Mouse (Mus musculus) embryonic facial prominence, embryonic 10.5 days (tissue): ENCODE data around the gene C1qbp. TPM values are rescaled to one million over a fixed set of nuclear protein-coding genes. Genes with fewer than 3 reads are reported as not detected.

Experiments used
- DNase-seq: peaks from one replicate; pipeline ENCODE4 v3.0.0-alpha.2; 2017; ENCODE audit warnings: low spot score
- H3K27ac ChIP-seq: fragments of 300-500 bp; sonication (generic); replicated peaks from 2 replicates; pipeline ENCODE4 v1.5.1; 2016; ENCODE audit warnings: mild to moderate bottlenecking
- H3K27me3 ChIP-seq: fragments of 300-500 bp; sonication (generic); replicated peaks from 2 replicates; pipeline ENCODE4 v1.6.1; 2016; ENCODE audit warnings: low read depth, mild to moderate bottlenecking; ENCODE audit not compliant: poor library complexity, severe bottlenecking
- H3K36me3 ChIP-seq: fragments of 300-500 bp; sonication (generic); replicated peaks from 2 replicates; pipeline ENCODE4 v1.6.1; 2016; ENCODE audit warnings: mild to moderate bottlenecking, moderate library complexity
- H3K4me1 ChIP-seq: fragments of 300-500 bp; sonication (generic); 2 replicates; pipeline ENCODE4 v1.6.1; 2016
- H3K4me3 ChIP-seq: fragments of 300-500 bp; sonication (generic); 2 replicates; pipeline ENCODE4 v1.5.1; 2016; ENCODE audit warnings: mild to moderate bottlenecking, moderate library complexity
- H3K9me3 ChIP-seq: fragments of 300-500 bp; sonication (generic); 2 replicates; pipeline ENCODE4 v1.6.1; 2016; ENCODE audit warnings: mild to moderate bottlenecking
- WGBS: fragments of 180-500 bp; shearing (Covaris S2); methylation state at CpG from one replicate; pipeline ENCODE4 v1.1.7; 2016; 5-methylcytosine and 5-hydroxymethylcytosine counted together
- polyA plus RNA-seq: library from polyadenylated mRNA; unstranded; fragments of >200 nt; fragmentation: Nextera tagmentation; extraction: Ambion mirVana; gene quantifications from 2 replicates; pipeline ENCODE4 v1.2.1, GENCODE M21; 2016

The C1qbp gene
- polyA plus RNA-seq, 1 experiment from 2014 or later, result 346 TPM

DNA sequence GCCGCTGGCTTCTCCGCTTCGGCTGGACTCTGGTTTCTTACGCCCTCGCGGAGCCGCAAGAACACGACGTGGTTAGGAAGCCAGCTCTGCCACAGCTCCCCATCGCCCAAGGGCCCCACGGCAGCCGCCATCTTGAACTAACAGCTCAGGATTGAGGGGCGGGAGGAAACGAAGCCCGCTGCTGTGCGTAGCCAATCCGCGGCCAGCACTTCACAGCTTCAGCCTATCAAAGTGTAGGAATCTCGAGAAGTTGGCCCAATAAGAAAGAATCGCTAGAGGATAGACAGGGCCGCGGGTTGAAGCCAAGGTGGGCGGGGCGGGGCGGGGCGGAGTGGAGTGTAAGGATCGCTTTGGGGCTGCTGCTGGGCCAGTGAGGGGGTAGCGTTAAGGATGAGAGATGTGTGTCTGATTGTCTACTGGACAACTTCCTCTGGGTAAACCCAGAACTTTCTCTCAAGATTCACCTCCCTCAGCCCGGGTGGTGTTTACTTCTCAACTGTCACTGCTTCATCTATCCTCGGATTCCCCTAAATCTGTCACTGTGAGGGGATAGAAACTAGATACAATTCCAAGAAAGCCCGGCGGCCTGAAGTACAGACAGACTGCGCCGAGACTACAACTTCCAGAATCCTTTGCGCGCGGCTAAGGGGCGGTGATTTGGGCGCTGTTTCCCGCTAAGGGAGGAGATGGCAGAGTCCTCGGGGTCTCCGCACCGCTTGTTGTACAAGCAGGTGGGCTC, 12.8 kb downstream of the C1qbp start, which contains the start of the genes Nup88 and Rpain:
Gene Nup88, minus strand, starts transcription at position 153 of the 739 bp plus-strand sequence.
Gene Rpain, plus strand, starts transcription at position 393 of the 739 bp plus-strand sequence.
- Histone ChIP-seq H3K4me1 (peaks cover 21% of the 10 kb centered on the region), H3K4me3 (peak within 1 kb of the TSS; percentile 92), H3K27me3 (no peaks in the 10 kb centered on the region), H3K36me3 (peaks cover 53% of the 10 kb centered on the region), H3K9me3 (no peaks in the 10 kb centered on the region), H3K27ac (peak within 1 kb of the TSS; percentile 96)
- under 1% methylated on average over 43 of the region's 43 CpGs for WGBS
- peak; percentile 97 for DNase-seq

DNA sequence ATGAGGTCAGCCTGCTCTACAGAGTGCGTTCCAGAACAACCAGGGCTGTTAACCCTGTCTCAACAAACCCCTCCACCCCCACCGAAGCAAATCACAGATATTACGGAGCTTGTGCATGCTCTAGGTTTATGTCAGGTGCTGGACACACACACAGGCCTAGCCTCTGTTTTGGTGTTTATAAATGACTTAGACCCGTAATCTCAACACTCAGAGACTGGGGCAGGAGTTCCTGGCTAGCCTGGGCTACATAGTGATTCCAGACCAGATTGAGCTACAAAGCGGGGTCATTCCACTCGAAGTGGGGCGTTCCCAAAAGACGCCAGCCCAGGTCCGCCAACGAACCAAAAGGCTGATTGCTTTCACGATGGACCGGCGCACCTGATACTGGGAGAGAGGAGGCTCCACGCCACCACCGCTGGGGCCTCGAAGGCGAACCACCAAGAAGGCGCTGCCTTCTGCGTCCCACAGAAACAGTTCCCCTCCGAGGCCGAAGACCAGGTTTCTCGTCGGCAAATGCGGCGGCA, 13.5 kb downstream of the C1qbp start:
- Histone ChIP-seq H3K27me3 (no peaks in the 10 kb centered on the region), H3K36me3 (peaks cover 53% of the 10 kb centered on the region), H3K4me1 (peaks cover 21% of the 10 kb centered on the region), H3K9me3 (no peaks in the 10 kb centered on the region), H3K4me3 (peak overlapping the region; percentile 92), H3K27ac (peak overlapping the region; percentile 96)
- DNase-seq, result no peak
- WGBS, result under 1% methylated on average over 25 of the region's 25 CpGs

DNA sequence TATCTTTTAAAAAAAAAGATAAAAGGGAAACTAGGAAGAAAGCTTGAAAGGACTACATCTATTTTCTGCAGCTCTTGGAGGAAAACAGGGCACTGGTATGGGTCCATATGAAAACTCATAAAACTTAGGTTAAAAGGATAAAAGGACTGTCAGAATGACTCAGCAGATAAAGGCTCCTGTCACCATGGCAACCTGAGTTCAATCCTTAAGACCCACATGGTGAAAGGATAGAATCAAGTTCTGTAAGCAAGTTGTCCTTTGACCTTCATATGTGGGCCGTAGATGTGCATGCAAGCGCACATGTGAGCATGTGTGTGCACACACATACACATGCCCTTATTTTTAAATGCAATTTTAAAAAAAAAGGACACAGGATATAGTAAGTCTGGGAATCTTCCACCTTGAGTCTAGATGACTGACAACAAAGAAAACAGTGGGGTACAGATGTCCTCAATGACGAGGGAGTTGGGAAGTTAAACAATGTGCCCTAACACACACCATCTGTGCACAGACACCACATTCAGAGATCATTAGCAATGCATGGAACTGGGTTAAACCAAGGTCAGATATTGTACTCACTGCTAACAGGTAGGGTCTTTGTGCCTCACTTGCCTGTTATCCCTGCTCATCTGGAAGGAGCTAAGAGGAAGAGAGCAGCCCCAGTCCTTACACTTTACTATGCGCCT, 18.5 kb downstream of the C1qbp start:
- WGBS, result 83% methylated on average over 4 of the region's 4 CpGs
- H3K27me3 ChIP-seq, result no peaks in the 10 kb centered on the region
- no peak overlapping the region for H3K4me3 ChIP-seq
- DNase-seq, result no peak
- peaks cover 13% of the 10 kb centered on the region for H3K4me1 ChIP-seq
- no peaks in the 10 kb centered on the region for H3K9me3 ChIP-seq
- peaks cover 79% of the 10 kb centered on the region for H3K36me3 ChIP-seq
- H3K27ac ChIP-seq, result no peak overlapping the region

DNA sequence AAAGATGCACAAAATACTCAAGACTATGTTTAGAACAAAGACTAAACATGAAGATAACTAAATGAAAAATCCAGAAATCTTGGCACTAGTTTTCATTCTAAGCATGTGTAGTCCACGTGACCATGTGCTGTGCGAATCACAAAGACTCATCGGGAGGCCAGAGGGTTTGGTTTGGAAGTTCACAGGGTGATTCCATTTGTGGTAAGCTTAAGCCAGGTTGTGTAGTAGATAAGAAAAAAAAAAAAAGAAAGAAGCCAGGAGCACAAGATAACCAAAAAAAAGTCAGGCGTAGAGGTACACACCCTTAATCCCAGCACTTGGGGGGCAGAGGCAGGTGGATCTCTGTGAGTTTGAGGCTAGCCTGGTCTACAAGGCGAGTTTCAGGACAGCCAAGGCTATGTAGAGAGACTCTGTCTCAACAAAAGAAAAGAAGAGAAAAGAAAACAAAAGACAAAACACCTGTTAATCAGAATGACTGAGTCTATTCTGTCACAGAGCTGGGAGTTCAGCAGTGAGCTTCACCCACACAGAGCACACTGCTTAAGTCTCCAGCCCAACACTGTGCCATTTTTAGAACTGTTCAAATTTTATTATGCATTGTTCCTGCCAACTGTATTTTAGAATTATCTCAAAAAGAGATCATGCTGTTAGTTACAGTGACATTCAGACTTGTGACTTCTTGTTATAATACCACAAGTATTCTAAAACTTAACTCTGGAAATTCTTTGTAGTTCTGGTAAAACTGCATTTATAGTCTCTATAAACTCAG, 21.9 kb downstream of the C1qbp start:
- Histone ChIP-seq H3K27me3 (no peaks in the 10 kb centered on the region), H3K4me1 (no peaks in the 10 kb centered on the region), H3K9me3 (no peaks in the 10 kb centered on the region), H3K27ac (no peak overlapping the region), H3K36me3 (peaks cover 99% of the 10 kb centered on the region), H3K4me3 (no peak overlapping the region)
- no peak for DNase-seq
- 90% methylated on average over 5 of the region's 5 CpGs for WGBS

DNA sequence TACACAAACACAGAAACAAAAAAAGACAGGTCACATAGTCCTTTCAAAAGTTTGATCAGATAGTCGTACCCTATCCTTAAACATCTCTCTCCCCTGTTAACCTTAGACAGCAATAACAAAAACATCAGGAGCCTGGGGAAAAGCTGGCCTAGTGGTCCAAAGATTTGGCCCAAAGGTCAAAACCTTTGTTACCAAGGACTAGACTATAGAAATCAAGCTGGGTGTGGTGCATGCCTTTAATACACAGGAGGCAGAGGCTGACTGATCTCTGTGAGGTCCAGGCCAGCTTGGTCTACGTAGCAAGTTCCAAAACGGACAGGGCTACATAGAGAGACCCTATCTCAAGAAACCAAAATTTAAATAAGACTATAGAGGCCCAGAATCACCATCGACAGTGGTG, 28.1 kb downstream of the C1qbp start:
- H3K4me3 ChIP-seq, result no peak overlapping the region
- H3K4me1 ChIP-seq, result no peaks in the 10 kb centered on the region
- no peak for DNase-seq
- H3K9me3 ChIP-seq, result no peaks in the 10 kb centered on the region
- H3K36me3 ChIP-seq, result peaks cover 99% of the 10 kb centered on the region
- no peak overlapping the region for H3K27ac ChIP-seq
- no peaks in the 10 kb centered on the region for H3K27me3 ChIP-seq
- 91% methylated on average over 4 of the region's 4 CpGs for WGBS

DNA sequence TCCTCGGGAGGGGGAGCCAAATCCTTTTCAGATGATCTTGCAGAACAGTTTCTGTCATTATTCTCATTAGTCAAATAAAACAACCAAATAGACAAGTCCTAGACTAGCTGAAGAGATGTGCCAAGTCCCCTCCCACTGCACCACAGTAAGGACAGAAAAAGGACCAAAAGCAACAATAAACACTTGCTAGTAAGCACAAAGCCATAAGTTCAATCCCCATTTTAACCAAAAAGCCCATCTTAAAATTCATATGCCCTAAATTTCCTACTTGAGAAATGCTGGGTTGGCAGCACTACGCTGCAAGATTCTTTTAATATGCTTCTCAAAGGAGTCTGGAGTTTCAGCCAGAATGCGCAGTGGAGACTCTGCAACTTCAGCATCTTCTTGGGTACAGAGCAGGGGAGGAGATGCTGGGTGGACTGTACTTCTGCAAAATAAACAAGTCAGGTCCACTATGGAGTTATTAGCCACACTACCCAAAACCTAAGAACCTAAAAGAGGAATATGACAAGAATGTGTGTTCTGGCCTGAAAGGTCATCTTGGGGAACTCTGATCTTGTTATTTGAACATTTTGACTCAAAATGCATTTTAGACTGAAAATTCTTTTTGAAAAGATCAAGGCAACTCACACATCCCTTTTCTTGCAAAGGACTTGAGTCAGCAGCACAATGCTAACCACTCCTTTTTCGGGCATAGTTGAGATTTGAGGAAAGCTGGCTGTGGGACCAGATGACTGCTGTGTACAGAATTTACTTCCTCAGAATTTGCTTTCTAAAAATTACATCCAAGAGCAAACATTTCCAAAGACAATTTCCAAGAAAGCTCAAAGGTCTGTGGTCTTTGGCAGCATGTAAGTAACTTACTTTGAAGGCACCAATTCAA, 37.6 kb downstream of the C1qbp start:
- WGBS, result 94% methylated on average over 4 of the region's 4 CpGs
- H3K4me1 ChIP-seq, result no peaks in the 10 kb centered on the region
- no peaks in the 10 kb centered on the region for H3K9me3 ChIP-seq
- DNase-seq, result no peak
- no peak overlapping the region for H3K4me3 ChIP-seq
- H3K27me3 ChIP-seq, result no peaks in the 10 kb centered on the region
- peaks cover 100% of the 10 kb centered on the region for H3K36me3 ChIP-seq
- no peak overlapping the region for H3K27ac ChIP-seq

DNA sequence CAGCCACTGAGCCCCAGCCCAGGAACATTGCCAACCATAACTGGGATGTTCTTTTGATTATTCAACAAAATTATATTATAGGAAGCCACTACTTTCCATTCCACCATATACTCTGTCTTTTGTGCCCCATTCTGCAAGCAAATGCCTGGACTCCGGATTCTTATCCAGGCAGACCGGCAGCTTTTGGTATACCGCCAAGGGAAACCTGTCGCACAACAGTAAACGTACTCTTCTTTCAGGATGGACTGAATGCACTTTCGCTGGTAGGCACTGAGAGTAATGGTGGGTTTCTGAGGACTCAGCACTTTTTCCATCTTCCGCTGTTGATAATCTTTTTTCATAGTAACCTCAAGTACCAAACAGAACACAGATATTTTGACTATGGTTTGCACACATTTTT, 39.2 kb downstream of the C1qbp start:
- no peak overlapping the region for H3K27ac ChIP-seq
- no peaks in the 10 kb centered on the region for H3K9me3 ChIP-seq
- no peaks in the 10 kb centered on the region for H3K27me3 ChIP-seq
- peaks cover 100% of the 10 kb centered on the region for H3K36me3 ChIP-seq
- WGBS, result 94% methylated on average over 7 of the region's 7 CpGs
- no peaks in the 10 kb centered on the region for H3K4me1 ChIP-seq
- DNase-seq, result no peak
- H3K4me3 ChIP-seq, result no peak overlapping the region

DNA sequence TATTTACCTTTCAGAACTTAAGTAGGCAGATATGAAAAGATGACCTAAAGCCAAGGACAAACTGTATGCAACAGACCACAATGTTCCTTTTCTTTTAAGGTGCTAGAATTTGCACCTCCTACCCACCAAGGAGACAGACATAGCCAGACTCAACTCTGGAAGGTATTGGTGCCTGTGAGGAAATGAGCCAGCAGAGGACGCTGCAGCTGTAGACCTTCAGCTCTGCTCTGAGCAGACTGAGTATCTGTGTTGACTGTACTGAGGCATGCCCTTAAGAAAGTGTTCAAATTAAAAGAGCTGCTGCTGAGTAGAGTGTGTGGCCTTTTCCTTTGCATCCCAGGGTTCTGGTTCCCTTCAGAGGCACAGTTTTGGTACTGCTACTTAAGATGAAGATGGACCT, 40.2 kb downstream of the C1qbp start:
- Histone ChIP-seq H3K27ac (no peak overlapping the region), H3K4me1 (no peaks in the 10 kb centered on the region), H3K36me3 (peaks cover 100% of the 10 kb centered on the region), H3K27me3 (no peaks in the 10 kb centered on the region), H3K4me3 (no peak overlapping the region), H3K9me3 (no peaks in the 10 kb centered on the region)
- no peak for DNase-seq
- 92% methylated on average over 1 of the region's 1 CpGs for WGBS

DNA sequence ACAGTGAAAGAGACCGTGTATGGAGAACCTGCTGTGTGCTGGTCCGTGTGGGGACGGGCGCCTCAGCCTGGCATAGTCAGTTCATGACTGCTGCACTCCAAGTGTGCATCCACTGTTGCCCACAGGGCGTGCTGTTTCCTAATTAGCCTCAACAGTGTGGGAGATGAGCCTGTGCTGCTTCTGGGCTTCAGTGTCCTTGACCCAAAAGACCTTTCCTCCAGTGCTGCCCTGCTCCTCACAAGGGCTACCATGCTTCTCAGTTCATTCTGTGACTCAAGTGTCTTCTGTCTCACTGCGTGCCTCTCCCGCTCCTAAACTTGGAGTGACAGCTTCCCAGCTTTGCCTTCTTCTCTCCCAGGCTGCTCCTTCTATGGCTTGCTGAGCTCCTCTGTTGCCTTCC, 47.5 kb downstream of the C1qbp start:
- Histone ChIP-seq H3K4me3 (no peak overlapping the region), H3K27me3 (no peaks in the 10 kb centered on the region), H3K9me3 (no peaks in the 10 kb centered on the region), H3K27ac (no peak overlapping the region), H3K4me1 (no peaks in the 10 kb centered on the region), H3K36me3 (peaks cover 88% of the 10 kb centered on the region)
- DNase-seq, result no peak
- 92% methylated on average over 7 of the region's 7 CpGs for WGBS

DNA sequence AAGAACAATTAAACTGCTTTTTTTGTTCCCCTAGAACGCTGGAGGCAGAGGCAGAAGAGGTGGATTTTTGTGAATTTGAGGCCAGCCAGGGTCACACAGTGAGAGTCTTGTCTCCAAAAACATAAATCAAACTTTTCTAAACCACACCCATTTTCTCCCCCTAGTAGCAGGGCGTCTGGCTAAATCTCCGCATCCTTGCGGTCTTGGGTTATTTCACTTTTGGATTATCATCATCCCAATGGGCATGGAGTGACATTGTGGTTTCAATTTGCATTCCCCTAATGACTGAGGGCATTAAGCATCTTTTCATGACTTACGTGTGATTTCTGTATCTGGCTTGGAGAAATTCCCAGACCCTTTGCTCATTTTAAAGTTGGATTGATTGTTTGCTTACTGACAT, 51.4 kb downstream of the C1qbp start:
- no peaks in the 10 kb centered on the region for H3K9me3 ChIP-seq
- 93% methylated on average over 5 of the region's 5 CpGs for WGBS

More for the DNA sequence above, 51.4 kb downstream of the C1qbp start:
- Histone ChIP-seq H3K27ac (no peak overlapping the region), H3K4me1 (no peaks in the 10 kb centered on the region), H3K4me3 (no peak overlapping the region), H3K27me3 (no peaks in the 10 kb centered on the region), H3K36me3 (peaks cover 81% of the 10 kb centered on the region)
- DNase-seq, result no peak
